Mouse (Mus musculus) left cerebral cortex, postnatal 4 days (tissue): ENCODE results near the gene Palld. TPM values are rescaled to one million over a fixed set of nuclear protein-coding genes. Genes with fewer than 3 reads are reported as not detected.
A peak's percentile ranks its signal among the peaks of the same experiment; 100 is the strongest.

ENCODE experiments used
- DNase-seq: peaks from one replicate; pipeline ENCODE4 v3.0.0-alpha.2; 2022
- intact Hi-C: fragments of 180-260 bp; cut with DNase I; formaldehyde crosslinking; loops from one replicate; pipeline ENCODE4 v1.15.1; 2025
- total RNA-seq, 2 experiments: library from RNA; stranded (reverse); gene quantifications; 2 replicates each; pipeline ENCODE4 v1.2.3; 2021

Palld gene
- total RNA-seq, 2 experiments from 2014 or later: 7.3 to 9.5 TPM

GRCm38 (mm10) chr8:61692866-61693265 is 209.6 kb downstream of the Palld start:
- no peak for DNase-seq
- intact Hi-C loops: no loop called here

DNA sequence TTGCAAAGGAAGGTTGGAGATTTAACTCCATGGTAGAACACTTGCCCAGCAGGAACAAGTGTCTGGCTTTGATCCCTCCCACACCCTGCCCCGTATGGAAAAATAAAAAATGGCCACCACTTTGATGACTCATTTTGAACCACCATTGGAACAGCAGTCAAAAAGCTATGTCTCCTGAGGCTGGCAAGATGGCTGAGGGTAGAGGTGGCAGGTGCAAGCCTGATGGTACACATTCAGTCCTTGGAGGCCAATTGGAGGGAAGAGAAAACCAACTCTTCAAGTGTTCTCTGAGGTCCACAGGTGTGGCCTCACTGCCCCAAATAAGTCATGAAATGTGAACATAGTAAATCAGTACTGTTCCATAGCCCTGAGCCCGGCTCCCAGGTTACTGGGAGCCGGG is 210.4 kb downstream of the Palld start:
- intact Hi-C loops: no loop called here
- no peak for DNase-seq

- intact Hi-C loops: no loop called here
- DNase-seq: no peak
These were observed 211.1 kb downstream of the Palld start for GRCm38 (mm10) chr8:61691391-61691790.

DNA sequence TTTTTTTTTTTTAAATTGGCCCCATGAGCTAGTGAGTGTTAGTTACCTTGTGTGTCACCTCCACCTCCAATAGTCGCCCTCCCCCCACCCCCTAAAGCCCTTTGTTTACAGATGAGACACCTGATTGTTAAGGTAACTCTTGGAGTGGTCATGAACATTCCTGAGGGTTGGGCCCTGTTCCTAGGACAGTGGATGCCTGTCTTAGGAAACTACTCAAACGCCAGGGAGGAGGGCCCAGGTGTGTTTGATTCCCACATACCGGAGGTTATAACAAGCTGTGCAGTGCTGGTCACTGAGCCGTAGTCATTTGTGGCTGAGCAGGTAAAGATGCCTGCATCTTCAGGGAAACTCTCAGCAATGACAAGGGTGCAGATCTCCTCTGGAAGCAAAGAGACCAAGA is 215.4 kb downstream of the Palld start:
- no peak for DNase-seq
- intact Hi-C loops: loop anchor here (10.0 kb wide), 1 partner anchor 132 kb away; no protein-coding TSS in a partner anchor

DNA sequence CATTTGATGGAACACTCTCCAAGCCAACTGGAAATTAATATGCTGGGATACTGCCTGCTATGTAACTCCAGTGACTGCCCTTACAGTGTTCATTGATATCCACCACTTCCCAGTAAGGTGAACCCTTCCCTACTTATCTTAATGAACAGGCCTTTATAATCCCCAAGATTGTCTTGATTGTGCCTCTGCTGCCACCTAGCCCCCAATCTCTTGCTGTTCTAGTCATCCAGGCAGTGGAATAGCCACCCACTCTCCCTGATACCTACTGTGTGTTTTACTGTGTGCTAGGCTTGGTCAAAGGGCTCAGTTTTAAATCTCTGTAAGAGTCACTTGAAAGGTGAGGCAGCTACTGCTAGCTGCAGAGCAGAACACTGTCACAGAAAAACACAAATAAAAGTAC is 216.2 kb downstream of the Palld start:
- intact Hi-C loops: loop anchor here (10.0 kb wide), 1 partner anchor 132 kb away; no protein-coding TSS in a partner anchor
- DNase-seq: peak; percentile 28

- DNase-seq: no peak
- intact Hi-C loops: loop anchor here (10.0 kb wide), 1 partner anchor 130 kb away; no protein-coding TSS in a partner anchor
These were observed 217.2 kb downstream of the Palld start for GRCm38 (mm10) chr8:61685280-61685679.

GRCm38 (mm10) chr8:61684280-61684939 is 218.1 kb downstream of the Palld start:
- no peak for DNase-seq
- intact Hi-C loops: loop anchor here (10.0 kb wide), 1 partner anchor 130 kb away; no protein-coding TSS in a partner anchor

DNA sequence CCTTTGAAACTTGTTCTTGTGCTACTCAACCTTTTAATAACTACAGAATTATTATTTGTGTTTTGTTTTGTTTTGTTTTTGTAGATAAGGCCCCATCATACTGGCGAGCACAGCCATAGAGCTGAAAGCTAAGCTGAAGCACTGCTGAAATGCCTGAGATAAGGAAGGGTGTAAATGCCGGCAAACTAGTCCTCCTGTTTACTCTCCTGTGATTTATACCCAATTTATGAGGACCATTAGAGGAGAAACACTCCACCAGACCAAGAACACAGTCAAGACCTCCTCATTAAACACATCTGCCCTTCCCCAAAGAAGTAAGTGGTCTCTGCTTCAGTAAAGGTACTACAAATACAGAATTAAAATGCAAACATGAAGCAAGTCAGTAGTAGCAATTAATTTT is 219.6 kb downstream of the Palld start:
- DNase-seq: no peak
- intact Hi-C loops: loop anchor here (10.0 kb wide), 1 partner anchor 128 kb away; no protein-coding TSS in a partner anchor

GRCm38 (mm10) chr8:61681217-61681616 is 221.3 kb downstream of the Palld start:
- DNase-seq: no peak
- intact Hi-C loops: loop anchor here (10.0 kb wide), 1 partner anchor 126 kb away; no protein-coding TSS in a partner anchor

GRCm38 (mm10) chr8:61677227-61677626 is 225.3 kb downstream of the Palld start:
- no peak for DNase-seq
- intact Hi-C loops: no loop called here

GRCm38 (mm10) chr8:61671151-61671550 is 231.3 kb downstream of the Palld start:
- no peak for DNase-seq
- intact Hi-C loops: no loop called here

GRCm38 (mm10) chr8:61670376-61670775 is 232.1 kb downstream of the Palld start:
- no peak for DNase-seq
- intact Hi-C loops: no loop called here

DNA sequence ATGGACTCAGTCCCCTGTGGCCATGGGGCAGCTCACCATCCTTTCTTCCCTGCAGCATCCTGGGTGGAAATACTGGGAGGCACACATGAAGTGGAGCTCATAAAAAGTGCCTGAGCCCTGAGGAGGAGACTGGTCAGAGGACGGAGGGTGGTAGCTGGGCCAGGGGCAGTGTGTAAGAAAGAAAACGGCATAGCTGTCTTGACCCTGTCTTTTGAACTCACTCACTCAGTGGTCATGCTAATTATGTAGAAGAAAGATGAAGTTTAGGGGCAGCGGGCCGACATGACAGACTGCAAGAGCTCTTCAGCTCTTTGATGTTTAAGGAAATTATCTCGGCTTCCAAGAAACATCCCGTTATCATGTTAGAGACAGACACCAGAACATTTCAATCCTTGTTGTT is 235.6 kb downstream of the Palld start:
- intact Hi-C loops: no loop called here
- DNase-seq: no peak

DNA sequence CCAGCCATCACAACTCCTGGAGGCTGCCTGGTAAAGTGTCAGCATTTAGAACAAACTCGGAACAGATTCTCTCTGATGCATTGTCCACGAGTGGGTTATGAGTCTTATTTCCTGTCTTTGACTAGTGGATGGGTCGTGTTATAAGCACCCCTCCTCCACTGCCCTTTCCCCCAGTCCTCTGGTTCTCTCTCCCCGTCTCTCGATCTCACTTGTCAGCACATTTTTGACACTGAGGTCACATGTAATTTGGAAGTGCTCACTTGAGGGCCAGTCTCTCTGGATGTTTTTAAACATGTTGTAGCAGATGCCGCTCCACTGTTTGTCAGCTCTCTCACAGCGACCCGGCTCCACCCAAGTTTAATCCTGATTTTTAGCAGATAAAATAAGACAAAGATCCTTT is 237.5 kb downstream of the Palld start:
- no peak for DNase-seq
- intact Hi-C loops: no loop called here

- no peak for DNase-seq
- intact Hi-C loops: no loop called here
These were observed 238.3 kb downstream of the Palld start for GRCm38 (mm10) chr8:61664162-61664561.

GRCm38 (mm10) chr8:61662829-61663228 is 239.7 kb downstream of the Palld start:
- no peak for DNase-seq
- intact Hi-C loops: no loop called here

GRCm38 (mm10) chr8:61661611-61662010 is 240.9 kb downstream of the Palld start:
- no peak for DNase-seq
- intact Hi-C loops: no loop called here

DNA sequence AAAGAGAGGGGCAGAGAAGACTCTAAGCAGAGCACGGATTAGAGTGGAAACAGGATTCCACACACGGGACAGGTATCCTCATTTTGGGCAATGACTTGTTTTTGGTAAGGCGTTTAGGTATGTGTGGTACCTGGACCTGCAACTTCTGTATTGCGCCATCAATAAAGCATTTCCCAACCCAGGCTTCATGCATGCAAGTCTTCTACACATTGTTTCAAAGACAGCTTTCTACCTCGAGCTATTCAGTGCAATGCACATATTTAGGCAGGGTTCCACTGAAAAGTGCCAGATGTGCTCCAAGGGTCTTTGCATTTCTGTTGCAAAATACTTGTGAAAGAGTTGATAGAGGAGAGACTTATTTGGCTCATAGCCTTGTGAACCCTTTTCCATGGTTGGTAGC is 241.5 kb downstream of the Palld start:
- no peak for DNase-seq
- intact Hi-C loops: no loop called here

DNA sequence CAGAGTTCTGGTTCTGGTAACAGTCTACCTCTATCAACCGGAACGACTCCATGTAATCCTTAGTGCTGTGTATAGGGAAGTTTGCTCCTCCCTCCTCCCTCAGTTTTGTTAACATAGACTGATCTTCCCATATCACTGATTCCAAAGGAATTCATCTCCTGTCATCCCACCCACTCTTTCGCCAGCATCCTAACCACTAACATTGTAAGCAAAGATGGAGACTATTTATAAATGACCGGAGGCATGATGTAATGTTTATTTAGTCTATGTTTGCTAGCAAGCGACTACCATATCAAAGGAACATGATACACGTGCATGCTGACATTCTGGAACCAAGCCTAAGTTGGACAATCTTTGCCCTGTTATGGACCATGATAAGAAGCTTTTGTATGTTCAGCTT is 250.5 kb downstream of the Palld start:
- no peak for DNase-seq
- intact Hi-C loops: no loop called here

DNA sequence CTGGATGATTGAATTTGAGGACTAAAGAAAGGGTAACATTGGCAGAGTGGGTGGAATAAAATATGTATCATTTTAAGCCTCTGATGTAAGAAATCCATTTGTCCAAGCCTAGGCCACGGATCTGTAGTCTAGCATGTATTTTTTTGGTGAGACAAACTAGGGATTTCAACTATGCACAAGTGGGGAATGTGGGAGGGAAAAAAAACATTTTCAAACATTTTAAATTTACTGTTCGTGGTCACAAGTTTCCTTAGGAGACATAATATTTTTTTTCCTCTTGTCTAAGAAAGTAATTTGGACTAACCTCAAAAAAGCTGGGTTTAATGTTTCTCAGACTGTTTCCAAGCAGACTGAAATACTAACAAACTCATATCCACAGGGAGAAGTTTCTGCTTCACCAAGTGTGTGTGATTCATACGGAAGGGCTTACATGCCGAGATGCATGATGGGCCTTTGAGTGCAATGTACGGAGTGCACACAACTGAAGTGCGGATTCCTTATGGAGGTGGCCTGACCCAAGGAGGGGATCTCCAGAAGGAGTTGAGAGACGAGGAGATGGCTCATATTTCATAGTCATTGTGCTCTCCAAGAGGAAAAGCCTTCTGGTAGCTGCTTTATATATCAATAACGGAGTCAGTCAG is 256.2 kb downstream of the Palld start:
- intact Hi-C loops: no loop called here
- DNase-seq: no peak

GRCm38 (mm10) chr8:61645642-61646041 is 256.8 kb downstream of the Palld start:
- intact Hi-C loops: no loop called here
- DNase-seq: no peak

GRCm38 (mm10) chr8:61643215-61643614 is 259.3 kb downstream of the Palld start:
- DNase-seq: no peak
- intact Hi-C loops: no loop called here
